ENCODE assay signal across 34 mouse cellular contexts in genomic region chr2:127472279-127472678, GRCm38 (mm10). TPM values are rescaled to one million over a fixed set of nuclear protein-coding genes. Genes with fewer than 3 reads are reported as not detected.
"Had no signal": no experiment of that assay in that cellular context is flagged by ENCODE, and none has a peak within 500 bp of the region (broad histone marks: within the 10 kb centered on the region; RNA-seq: fewer than 3 reads in every experiment).

No protein-coding gene starts in this region.

- H3K4me1 ChIP-seq: heart, embryonic 10.5 days; heart, embryonic 12.5 days; heart, embryonic 15.5 days; hindbrain, embryonic 10.5 days; hindbrain, embryonic 12.5 days; hindbrain, embryonic 13.5 days; hindbrain, embryonic 15.5 days; intestine, embryonic 15.5 days had no signal

- H3K36me3 ChIP-seq: heart, embryonic 10.5 days; heart, embryonic 12.5 days; heart, embryonic 13.5 days; heart, embryonic 15.5 days; hindbrain, embryonic 10.5 days; hindbrain, embryonic 12.5 days; hindbrain, embryonic 13.5 days; hindbrain, embryonic 15.5 days; intestine, embryonic 15.5 days; kidney, embryonic 15.5 days had no signal

- DNase-seq: heart, postnatal 10 days; heart, postnatal 14 days; heart, postnatal 36 days; heart, postnatal 4 days; kidney, adult 11 months; kidney, adult 18-20 months; kidney, adult 2 months; kidney, adult 8-10 months; kidney, adult 9 months; kidney, postnatal 10 days; kidney, postnatal 14 days; kidney, postnatal 25 days; kidney, postnatal 36 days; kidney, postnatal 4 days; layer of hippocampus, adult 9-11 months; layer of hippocampus, postnatal 36 days had no signal

- H3K27ac ChIP-seq: heart, embryonic 10.5 days; heart, embryonic 13.5 days; heart, embryonic 15.5 days; hindbrain, embryonic 10.5 days; hindbrain, embryonic 12.5 days; hindbrain, embryonic 13.5 days; hindbrain, embryonic 14.5 days; hindbrain, embryonic 15.5 days; hindbrain, postnatal 0 days; intestine, embryonic 15.5 days; kidney, embryonic 15.5 days; kidney, postnatal 0 days; layer of hippocampus, adult 2 months had no signal

- H3K9me3 ChIP-seq: heart, embryonic 10.5 days; heart, embryonic 12.5 days; heart, embryonic 13.5 days; heart, embryonic 15.5 days; hindbrain, embryonic 10.5 days; hindbrain, embryonic 12.5 days; hindbrain, embryonic 13.5 days; hindbrain, embryonic 15.5 days; intestine, embryonic 15.5 days; kidney, embryonic 15.5 days had no signal

- H3K4me3 ChIP-seq: heart, embryonic 10.5 days; heart, embryonic 12.5 days; heart, embryonic 13.5 days; heart, embryonic 15.5 days; hindbrain, embryonic 10.5 days; hindbrain, embryonic 12.5 days; hindbrain, embryonic 13.5 days; hindbrain, embryonic 15.5 days; intestine, embryonic 15.5 days; kidney, embryonic 15.5 days; layer of hippocampus, adult 2 months had no signal

- H3K4me2 ChIP-seq: heart, embryonic 11.5 days; heart, embryonic 12.5 days; heart, embryonic 13.5 days; heart, embryonic 15.5 days; hindbrain, embryonic 12.5 days; hindbrain, embryonic 13.5 days; hindbrain, embryonic 14.5 days; hindbrain, embryonic 15.5 days; intestine, embryonic 15.5 days; kidney, embryonic 15.5 days had no signal

- H3K9ac ChIP-seq: heart, embryonic 12.5 days; heart, embryonic 13.5 days; heart, embryonic 15.5 days; hindbrain, embryonic 12.5 days; hindbrain, embryonic 13.5 days; hindbrain, embryonic 14.5 days; hindbrain, embryonic 15.5 days; intestine, embryonic 15.5 days; kidney, embryonic 15.5 days had no signal

- H3K27me3 ChIP-seq: heart, embryonic 12.5 days; hindbrain, embryonic 12.5 days; hindbrain, embryonic 15.5 days; intestine, embryonic 15.5 days; kidney, embryonic 15.5 days had no signal

RNA-seq across cellular contexts. Expression of gene Gpat2, which starts 47.3 kb away (rescaled TPM):
- total RNA-seq: heart, postnatal 10 days; heart, postnatal 25 days; heart, postnatal 36 days; hematopoietic stem cell, adult 5-6 weeks; layer of hippocampus, postnatal 10 days had no signal
